Mouse (Mus musculus) central nervous system, embryonic 14 days (tissue): ENCODE results near the gene Bud13. TPM values are rescaled to one million over a fixed set of nuclear protein-coding genes. Genes with fewer than 3 reads are reported as not detected.

Experiments used
- polyA plus RNA-seq: library from polyadenylated mRNA; depleted of rRNA; stranded (reverse); fragments of >200 nt; gene quantifications from 2 replicates; pipeline ENCODE4 v1.2.3, GENCODE M21; 2012; rRNA removed

Gene Bud13
- 17.2 and 17.4 TPM in 2 replicates for polyA plus RNA-seq

DNA sequence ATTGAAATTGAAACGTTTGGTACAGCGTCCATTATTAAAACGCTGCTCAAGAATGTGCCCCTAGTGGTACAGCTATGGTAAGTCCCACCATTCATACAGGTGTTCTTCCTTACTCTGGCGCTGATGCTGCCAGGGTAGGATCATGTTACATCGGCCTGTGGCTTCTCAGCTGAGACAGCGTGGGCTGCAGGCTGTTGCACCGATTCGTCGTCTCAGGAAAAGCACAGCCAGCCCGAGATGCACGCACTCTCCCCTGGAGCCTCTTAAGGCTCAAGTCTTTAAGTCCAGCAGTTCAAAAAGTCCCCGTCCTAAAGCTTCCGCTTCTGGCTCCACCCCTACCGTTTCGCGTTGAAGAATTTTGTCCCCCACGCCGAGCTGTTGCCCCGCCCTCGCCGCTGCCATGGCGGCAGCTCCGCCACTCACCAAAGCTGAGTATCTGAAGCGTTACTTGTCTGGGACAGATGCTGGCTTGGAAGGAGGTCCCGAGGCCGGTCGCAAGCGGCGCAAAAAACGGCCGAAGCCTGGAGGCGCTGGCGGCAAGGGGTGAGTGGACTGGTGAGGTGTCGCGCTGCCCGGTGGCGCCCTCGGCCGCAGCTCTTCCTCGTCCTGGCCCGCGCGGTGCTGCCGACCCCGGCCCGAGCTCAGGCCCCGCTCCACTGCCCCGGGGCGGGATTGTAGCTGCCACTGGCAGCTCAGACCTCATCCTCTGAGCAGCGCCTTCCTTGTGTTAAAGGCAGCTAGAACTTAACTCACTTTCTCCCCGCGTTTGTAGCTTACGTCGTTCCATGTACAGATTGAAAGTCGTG, at the start of gene Bud13:
Gene Bud13, plus strand, starts transcription at position 378 of the 806 bp plus-strand sequence.

DNA sequence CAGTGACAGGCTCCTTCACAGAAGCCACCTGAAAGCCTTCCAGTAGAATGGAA, 47.4 kb upstream of the Bud13 start, which contains the start of gene Apoc3:
Gene Apoc3, minus strand, starts transcription at position 41 of the 53 bp plus-strand sequence.

DNA sequence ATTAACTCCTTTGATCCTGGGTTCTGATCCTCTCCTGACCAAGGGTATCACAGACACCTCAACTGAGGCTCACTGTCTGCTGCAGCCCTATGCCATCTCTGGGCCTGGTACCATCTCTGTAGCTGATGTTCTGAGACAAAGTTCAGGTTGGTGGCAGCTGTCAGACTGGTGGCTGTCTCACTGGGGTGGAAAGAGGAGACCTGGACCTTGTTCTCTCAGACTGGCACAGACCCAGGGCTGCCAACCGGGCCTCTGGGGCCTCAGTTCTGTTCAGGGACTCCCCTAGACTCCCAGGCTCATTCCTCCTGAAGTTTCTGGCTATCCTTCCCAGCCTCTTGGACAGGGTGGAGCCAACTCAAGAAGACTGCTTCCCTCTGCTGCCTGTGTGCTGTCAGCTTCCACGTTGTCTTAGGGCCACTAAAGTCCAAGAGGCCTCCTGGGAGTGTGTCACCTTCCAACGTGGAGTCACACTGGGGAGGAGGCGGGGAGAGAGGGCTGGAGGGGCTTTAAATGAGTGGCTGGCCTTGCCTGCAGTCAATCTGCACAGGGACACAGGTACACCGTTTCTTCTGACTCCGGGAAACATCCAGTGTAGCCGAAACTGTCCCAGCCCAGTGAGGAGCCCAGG, 42.2 kb upstream of the Bud13 start, which contains the start of gene Apoa4:
Gene Apoa4, plus strand, starts transcription at position 171 of the 628 bp plus-strand sequence.

DNA sequence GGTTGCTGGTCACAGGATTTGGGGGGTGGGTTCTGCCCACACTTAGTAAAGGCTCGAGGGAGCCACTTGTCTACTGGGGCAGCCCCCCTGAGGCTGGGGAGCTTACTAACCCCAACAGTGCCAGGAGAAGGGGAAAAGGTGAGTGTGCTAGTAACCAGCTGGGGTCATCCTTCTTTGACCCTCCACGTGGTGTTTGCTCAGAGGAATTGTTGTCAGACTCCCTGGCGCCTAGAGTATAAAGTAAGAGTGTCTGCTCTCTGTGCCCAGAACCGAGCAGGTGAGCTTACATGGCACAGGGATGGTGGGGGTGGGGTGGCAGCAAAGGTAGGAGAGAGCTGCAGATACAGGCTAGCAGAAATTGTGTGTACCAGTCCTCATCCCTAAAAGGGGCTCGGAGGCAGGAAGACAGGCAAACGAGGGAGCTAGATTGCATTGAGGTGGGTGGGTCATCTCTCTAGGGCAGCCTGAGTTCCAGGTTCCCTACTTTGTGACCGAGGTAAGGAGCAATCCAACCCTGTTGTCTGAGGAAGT, 14.4 kb upstream of the Bud13 start, which contains the start of gene Apoa5:
Gene Apoa5, plus strand, starts transcription at position 291 of the 531 bp plus-strand sequence.

DNA sequence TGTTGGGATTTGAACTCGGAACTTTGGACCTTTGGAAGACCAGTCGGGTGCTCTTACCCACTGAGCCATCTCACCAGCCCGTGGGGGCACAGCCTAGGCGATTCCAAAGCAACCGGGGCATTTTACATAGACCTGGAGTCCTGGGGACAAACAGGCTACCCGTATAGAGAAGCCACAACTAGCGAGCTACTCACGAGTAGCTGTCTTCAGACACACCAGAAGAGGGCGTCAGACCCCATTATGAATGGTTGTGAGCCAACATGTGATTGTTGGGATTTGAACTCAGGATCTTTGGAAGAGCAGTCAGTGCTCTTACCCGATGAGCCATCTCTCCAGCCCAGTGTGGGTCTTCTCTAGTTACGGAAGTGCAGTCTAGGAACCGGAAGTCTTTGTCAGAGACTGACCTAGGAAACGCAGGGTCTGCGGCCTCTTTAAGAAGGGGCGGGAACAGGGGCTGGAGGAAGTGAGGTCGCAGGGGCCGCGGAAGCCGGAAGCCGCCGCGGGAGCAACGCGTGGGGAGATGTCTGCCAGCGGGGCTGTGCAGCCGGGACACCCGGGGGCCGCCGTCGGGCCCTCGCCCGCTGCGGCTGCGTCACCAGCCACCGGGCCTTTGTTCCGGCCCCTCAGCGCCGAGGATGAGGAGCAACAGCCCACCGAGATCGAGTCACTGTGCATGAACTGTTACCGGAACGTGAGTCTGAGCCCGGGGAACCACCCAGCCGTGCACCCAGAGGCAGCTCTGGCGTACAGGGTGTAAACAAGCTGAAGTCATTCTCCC, 9.9 kb upstream of the Bud13 start, which contains the start of gene Zpr1:
Gene Zpr1, plus strand, starts transcription at position 388 of the 778 bp plus-strand sequence.

DNA sequence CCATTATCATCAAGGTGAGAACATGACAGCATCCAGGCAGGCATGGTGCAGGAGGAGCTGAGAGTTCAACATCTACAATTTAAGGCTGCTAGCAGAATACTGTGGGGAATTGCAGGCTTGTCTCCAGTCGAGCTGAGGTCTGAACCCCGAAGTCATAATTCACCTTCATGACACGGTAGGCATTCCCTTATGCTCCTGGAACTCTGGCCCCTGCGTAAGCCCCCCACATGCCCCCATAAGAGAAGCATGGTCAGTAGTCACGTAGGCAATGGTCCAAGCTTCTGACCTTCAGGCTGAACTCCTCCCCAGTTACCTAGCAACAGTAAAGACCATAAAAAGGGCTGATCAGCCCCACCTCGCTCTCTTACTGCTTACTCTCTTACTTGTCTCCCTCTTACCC, 37.1 kb downstream of the Bud13 start, which contains the start of gene 4931429L15Rik:
Gene 4931429L15Rik, minus strand, starts transcription at position 101 of the 400 bp plus-strand sequence.

Other genes with a start within 250 kb of the Bud13 start
- gene Apoa1, start 54.4 kb upstream of the Bud13 start, polyA plus RNA-seq = 2.2 and 2.9 TPM in 2 replicates
- not detected in 2 replicates for gene Apoc3, start 47.4 kb upstream of the Bud13 start, polyA plus RNA-seq
- 0.04 and 0.15 TPM in 2 replicates for gene Apoa4, start 42.3 kb upstream of the Bud13 start, polyA plus RNA-seq
- not detected in 2 replicates for gene Apoa5, start 14.4 kb upstream of the Bud13 start, polyA plus RNA-seq
- gene Zpr1, start 9.9 kb upstream of the Bud13 start, polyA plus RNA-seq = 43.5 and 44.9 TPM in 2 replicates
- not detected in 2 replicates for gene 4931429L15Rik, start 37.0 kb downstream of the Bud13 start, polyA plus RNA-seq